Mouse (Mus musculus) heart, postnatal 36 days (tissue): Measurements from ENCODE around the gene Acot3. TPM values are rescaled to one million over a fixed set of nuclear protein-coding genes. Genes with fewer than 3 reads are reported as not detected.
"Not testable (repeated sequence)": the region's sequence is repeated elsewhere in the genome, so short reads cannot be mapped to it uniquely, and the experiment has no call there.

Source experiments
- DNase-seq, 2 experiments: peaks; one replicate each; pipeline ENCODE4 v3.0.0; 2021 to 2022
- intact Hi-C: fragments of 180-260 bp; cut with DNase I; formaldehyde crosslinking; loops from one replicate; pipeline ENCODE4 v1.15.1; 2025
- total RNA-seq, 2 experiments: library from RNA; stranded (reverse); gene quantifications; 2 replicates each; pipeline ENCODE4 v1.2.3; 2021

Gene Acot3
- total RNA-seq, 2 experiments from 2014 or later, result 1.9 TPM

DNA sequence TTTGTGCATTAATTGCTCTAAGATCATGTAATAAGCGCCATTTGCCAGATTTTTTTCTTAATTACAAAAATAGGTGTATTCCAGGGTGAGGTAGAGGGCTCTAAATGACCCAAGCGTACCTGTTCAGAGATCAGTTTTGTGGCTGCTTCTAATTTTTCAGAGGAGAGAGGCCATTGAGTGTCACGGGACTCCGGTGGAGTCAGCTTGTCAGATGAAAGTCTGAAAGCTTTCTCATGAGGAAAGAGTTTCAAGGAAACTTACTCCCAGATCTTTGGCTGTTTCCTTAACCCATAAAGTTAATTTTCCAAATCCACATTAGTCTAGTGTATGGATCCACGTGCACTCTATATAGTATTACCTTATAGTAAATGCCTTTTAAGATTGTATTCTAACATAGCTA is 42.7 kb downstream of the Acot3 start:
- DNase-seq, intact Hi-C loops: not testable (repeated sequence)

DNA sequence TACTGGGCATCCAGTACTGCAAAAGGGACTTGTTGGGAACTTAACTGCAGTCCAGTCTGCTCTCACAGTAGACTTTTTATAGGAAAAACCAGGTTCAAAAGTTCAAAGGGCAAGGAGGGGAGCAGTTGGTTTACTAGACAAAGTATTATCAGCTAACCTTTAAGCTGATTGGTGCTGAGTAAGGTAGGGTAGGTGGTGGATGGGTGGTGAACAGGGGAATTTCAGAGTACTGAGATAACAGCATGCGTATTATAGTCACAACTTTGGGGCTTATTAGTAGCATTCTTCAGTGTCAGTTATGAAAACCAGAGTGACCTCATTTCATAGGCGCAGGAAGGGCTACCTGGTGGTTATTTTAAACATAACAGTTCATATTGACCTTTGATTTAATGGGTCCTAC is 47.7 kb downstream of the Acot3 start:
- intact Hi-C loops, result no loop called here
- DNase-seq, result no peak

DNA sequence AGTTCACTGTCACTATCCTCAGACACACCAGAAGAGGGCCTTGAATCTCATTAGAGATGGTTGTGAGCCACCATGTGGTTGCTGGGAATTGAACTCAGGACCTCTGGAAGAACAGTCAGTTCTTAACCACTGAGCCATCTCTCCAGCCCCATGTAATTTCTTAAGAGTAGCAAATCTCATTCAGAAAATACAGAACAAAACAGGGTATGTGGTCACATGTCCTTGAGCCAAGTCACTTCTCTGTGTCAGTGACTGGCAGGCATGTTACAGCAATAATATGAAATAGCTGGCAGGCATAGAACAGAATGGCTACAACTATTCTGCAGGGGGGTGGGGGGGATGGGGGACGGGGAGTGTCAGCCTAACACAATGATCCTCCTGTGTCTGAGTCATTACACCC is 48.1 kb downstream of the Acot3 start:
- intact Hi-C loops, result no loop called here
- no peak for DNase-seq

DNA sequence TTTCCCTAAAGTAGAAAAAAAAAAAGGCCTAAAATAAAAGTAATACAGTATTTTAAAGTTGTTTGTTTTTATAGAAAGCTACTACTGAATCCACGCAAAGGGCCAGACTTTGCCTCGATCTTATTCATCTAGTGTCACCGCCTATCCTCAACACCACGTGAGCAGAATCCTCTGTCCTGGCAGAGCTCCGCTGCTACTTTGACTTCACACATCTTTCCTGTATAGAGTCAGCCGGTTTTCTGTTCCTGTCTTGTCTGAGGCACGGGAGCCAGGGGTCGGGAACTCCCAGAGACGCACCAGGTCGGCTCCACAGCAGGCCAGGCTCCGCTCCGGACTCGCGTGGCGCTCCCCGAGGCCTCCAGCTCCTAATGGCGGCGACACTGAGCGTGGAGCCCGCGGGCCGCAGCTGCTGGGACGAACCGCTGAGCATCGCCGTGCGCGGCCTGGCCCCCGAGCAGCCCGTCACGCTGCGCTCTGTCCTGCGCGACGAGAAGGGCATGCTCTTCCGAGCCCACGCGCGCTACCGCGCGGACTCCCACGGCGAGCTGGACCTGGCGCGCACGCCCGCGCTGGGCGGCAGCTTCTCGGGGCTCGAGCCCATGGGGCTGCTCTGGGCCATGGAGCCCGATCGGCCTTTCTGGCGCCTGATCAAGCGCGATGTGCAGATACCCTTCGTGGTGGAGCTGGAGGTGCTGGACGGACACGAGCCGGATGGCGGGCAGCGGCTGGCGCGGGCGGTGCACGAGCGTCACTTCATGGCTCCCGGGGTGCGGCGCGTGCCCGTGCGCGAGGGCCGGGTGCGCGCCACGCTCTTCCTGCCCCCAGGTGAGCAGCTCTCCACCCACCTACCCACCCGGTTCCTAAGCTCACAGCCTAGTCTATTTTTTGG is 48.9 kb downstream of the Acot3 start, which contains the start of gene Acot6:
Gene Acot6 (plus strand): TSS at position 51 of the 889 bp plus-strand sequence.
- intact Hi-C loops, result not testable (repeated sequence)
- peak; percentile 43 to 53 for DNase-seq

DNA sequence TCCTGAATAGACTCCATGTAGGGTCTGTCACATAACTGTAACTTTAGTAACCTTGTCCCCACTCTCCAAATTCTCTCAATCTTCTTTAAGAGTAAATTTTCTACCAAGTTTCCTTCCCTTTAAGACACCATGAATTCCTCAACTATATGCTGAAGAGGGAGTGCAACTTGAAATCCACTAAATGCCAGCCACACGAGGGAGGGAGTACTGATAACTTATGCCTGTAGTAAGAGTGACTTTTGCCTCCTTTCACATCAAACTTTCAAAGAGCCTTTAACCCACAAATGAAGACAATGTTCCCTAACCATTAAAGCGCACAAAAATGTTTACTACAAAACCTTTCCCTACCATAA is 49.5 kb downstream of the Acot3 start:
- no peak for DNase-seq
- intact Hi-C loops, result no loop called here

DNA sequence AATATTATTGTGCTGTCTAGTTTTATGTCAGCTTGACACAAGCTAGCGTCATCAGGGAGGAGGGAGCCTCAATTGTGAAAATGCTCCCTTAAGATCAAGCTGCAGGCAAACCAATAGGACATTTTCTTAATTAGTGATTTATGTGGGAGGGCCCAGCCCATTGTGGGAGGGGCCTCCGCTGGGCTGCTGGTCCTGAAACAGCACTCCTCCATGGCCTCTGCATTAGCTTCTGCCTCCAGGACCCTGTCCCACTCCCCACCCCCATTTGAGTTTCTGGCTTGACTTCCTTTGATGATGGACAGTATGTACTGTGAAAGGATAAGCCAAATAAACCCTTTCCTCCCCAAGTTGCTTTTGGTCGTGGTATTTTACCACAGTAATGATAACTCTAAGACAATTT is 55.1 kb downstream of the Acot3 start:
- DNase-seq, result no peak
- intact Hi-C loops, result no loop called here

DNA sequence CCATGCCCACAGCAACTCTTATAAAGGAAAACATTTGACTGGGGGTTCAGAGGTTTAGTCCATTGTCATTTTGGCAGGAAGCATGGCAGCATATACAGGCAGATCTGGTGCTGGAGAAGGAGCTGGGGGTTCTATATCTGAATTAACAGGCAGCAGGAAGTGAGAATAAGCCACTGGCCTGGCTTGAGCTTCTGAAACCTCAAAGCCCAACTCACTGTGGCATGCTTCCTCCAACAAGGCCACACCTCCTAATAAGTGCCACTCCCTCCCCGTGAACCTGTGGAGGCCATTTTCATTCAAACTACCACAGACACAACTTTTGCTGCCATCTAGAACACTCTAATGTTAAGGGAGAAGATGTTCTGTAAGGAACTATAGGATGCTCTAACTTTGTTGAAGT is 55.7 kb downstream of the Acot3 start:
- intact Hi-C loops, result no loop called here
- DNase-seq, result no peak

DNA sequence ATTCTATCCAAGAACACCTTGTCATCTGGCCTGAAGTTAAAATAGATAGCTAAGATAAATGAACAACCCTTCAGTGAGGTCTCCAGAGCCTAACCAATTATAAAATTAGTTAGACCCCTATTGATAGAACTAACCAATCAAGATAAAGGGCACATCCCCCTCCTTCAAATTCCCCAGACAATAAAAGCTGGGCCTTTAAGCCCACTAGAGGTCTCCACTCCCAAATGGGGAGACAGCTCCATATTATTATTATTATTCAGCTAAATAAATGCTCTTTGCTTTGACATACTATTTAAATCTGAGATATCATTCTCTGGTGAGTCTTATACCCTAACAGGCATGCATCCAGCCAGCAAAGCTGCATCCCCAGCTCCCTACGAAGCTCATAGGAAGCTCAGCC is 58.0 kb downstream of the Acot3 start:
- DNase-seq, result no peak
- intact Hi-C loops, result no loop called here

Other genes starting within 250 kb of the Acot3 start
- gene Numb, start 130.2 kb upstream of the Acot3 start, total RNA-seq, result 10 to 100 TPM; 31.4 to 36.3 TPM
- gene Riox1, start 101.5 kb upstream of the Acot3 start, total RNA-seq, result 1 to 10 TPM; 5.0 to 5.3 TPM
- gene Heatr4, start 67.3 kb upstream of the Acot3 start, total RNA-seq, result not detected
- 100 to 1,000 TPM; 139 to 166 TPM for gene Acot2, start 64.3 kb upstream of the Acot3 start, total RNA-seq
- gene Acot1, start 42.7 kb upstream of the Acot3 start, total RNA-seq, result 10 to 100 TPM; 75.0 to 91.8 TPM
- 1 to 10 TPM; 1.2 to 1.3 TPM for gene Acot4, start 13.8 kb upstream of the Acot3 start, total RNA-seq
- gene Gm49366, start 13.2 kb upstream of the Acot3 start, total RNA-seq, result under 1 TPM in 1 of 2 experiments, not detected in 1; 0.76 TPM
- not detected for gene Acot5, start 17.2 kb downstream of the Acot3 start, total RNA-seq
- gene Acot6, start 48.5 kb downstream of the Acot3 start, total RNA-seq, result 1 to 10 TPM; 1.7 to 3.3 TPM
- 1 to 10 TPM; 8.5 to 8.8 TPM for gene Dnal1, start 62.2 kb downstream of the Acot3 start, total RNA-seq
- under 1 TPM; 0.11 to 0.22 TPM for gene Pnma1, start 96.3 kb downstream of the Acot3 start, total RNA-seq
- 10 to 100 TPM; 15.6 to 15.9 TPM for gene Elmsan1, start 166.7 kb downstream of the Acot3 start, total RNA-seq
- gene Ptgr2, start 233.1 kb downstream of the Acot3 start, total RNA-seq, result 100 to 1,000 TPM; 210 to 234 TPM